ENCODE assay signal across 10 mouse cellular contexts in the genomic region with DNA sequence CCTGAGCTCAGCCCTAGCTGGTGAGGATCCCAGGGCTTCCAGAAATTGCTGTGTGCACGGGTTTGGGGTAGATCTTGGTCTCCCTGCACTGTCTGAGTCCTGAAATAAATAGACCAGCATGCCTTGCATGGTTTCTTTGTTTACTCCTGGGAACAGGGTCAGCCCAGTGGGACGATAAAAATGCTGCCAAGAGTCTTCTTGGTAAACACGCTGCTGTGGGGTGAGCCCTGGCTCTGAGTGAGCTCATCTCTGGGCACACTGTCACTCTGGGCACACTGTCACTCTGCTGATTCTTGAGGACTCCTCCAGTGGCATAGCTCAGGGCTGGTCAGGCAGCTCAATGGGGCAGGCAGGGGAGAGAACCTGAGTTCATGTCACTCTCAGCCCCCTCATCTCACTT. TPM values are rescaled to one million over a fixed set of nuclear protein-coding genes. Genes with fewer than 3 reads are reported as not detected.
DNase-seq lines count a peak whose midpoint lies in the region; TF ChIP-seq lines count a peak whose summit lies in the region.
"Had no signal": no experiment of that assay in that cellular context is flagged by ENCODE, and none has a peak within 500 bp of the region (broad histone marks: within the 10 kb centered on the region; RNA-seq: fewer than 3 reads in every experiment).

No protein-coding gene starts in this region.

- peak overlapping the region; percentile 81 for H3K27ac ChIP-seq in layer of hippocampus, adult 2 months
- H3K27ac ChIP-seq: forebrain, embryonic 10.5 days; kidney, embryonic 15.5 days had no signal

- DNase-seq in gastrocnemius, adult 18-20 months (ENCODE audit: low spot score): peak; percentile 59
- DNase-seq in gastrocnemius, postnatal 10 days: no peak
- peak in 1 of 2 experiments; percentile 55 for DNase-seq in layer of hippocampus, adult 2 months (ENCODE audit: low spot score in 2 of 2)
- no peak for DNase-seq in layer of hippocampus, adult 18-20 months (ENCODE audit: low spot score in 2 of 2)
- peak; percentile 69 for DNase-seq in Muller cell, postnatal 12 days (ENCODE audit: inconsistent ontology term)
- DNase-seq in cerebellum, adult 9-11 months: peak; percentile 56
- no peak for DNase-seq in thymus, postnatal 25 days
- no peak for DNase-seq in right cerebral cortex, postnatal 10 days (ENCODE audit: low spot score in 2 of 2)

- no peak overlapping the region for H3K4me3 ChIP-seq in layer of hippocampus, adult 2 months
- H3K4me3 ChIP-seq: forebrain, embryonic 10.5 days; kidney, embryonic 15.5 days had no signal

- no peak for TF ChIP-seq CTCF in layer of hippocampus, adult 2 months (conservative IDR thresholded peaks at IDR 0.05)

RNA-seq across cellular contexts. Expression of gene Afap1, which starts 36.9 kb away (rescaled TPM):
- 1 to 10 TPM; 5.8 to 7.8 TPM for total RNA-seq in gastrocnemius, adult 18-20 months (2021)
- 10 to 100 TPM; 18.6 to 25.9 TPM for total RNA-seq in gastrocnemius, postnatal 10 days (2021)
- 10 to 100 TPM; 25.9 to 30.4 TPM for total RNA-seq in layer of hippocampus, adult 2 months (2021)
- total RNA-seq in layer of hippocampus, adult 18-20 months (2021): 10 to 100 TPM; 23.1 to 29.1 TPM

Comparison
In these comparisons a context has a peak if more than half of its experiments do, and no peak if none do; other contexts are left out.
1. DNase-seq: peak in gastrocnemius, adult 18-20 months (single experiment), Muller cell, postnatal 12 days (single experiment) and cerebellum, adult 9-11 months (single experiment); none in gastrocnemius, postnatal 10 days (single experiment), layer of hippocampus, adult 18-20 months (0 of 2), thymus, postnatal 25 days (single experiment) and right cerebral cortex, postnatal 10 days (0 of 2).